Mouse (Mus musculus): ENCODE measurements around the gene Csmd2. TPM values are rescaled to one million over a fixed set of nuclear protein-coding genes. Genes with fewer than 3 reads are reported as not detected.

The Csmd2 gene
- polyA plus RNA-seq, 1 experiment from 2014 or later, result 0.19 TPM

DNA sequence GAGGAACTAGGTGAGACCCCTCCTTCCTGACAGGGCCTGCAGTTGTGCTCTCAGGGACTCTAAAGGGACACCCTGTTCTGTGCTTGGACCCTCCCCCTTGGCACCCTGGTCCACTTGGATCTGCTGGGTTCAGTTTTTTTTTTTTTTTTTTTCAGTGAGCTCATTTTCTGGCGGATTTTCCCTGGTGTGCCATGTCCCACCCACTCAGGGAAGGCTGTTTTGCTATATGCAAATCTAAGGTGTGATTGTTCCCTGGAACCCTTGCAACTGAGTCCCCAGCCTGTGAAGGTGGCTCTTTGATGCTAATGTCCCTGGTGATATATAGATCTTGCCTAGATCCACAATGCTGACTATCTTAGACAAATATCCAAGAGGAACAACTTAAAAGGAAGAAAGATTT is 297.4 kb downstream of the Csmd2 start:
- H3K4me2 ChIP-seq (replicated peaks), result no peak overlapping the region
- no peak for ATAC-seq (ENCODE audit: insufficient number of reproducible peaks, low FRiP score, low TSS enrichment, low read depth)
- H3K27ac ChIP-seq (replicated peaks), result no peak overlapping the region
- 79% methylated on average over 1 of the region's 1 CpGs for WGBS
- no peak overlapping the region for H3K4me3 ChIP-seq (replicated peaks)
- no peaks in the 10 kb centered on the region for H3K4me1 ChIP-seq
- no peaks in the 10 kb centered on the region for H3K27me3 ChIP-seq
- H3K9ac ChIP-seq, result no peak overlapping the region
- H3K9me3 ChIP-seq (replicated peaks), result no peaks in the 10 kb centered on the region
- H3K36me3 ChIP-seq, result no peaks in the 10 kb centered on the region

- H3K36me3 ChIP-seq, result no peaks in the 10 kb centered on the region
- H3K27me3 ChIP-seq, result no peaks in the 10 kb centered on the region
- H3K9me3 ChIP-seq (replicated peaks), result no peaks in the 10 kb centered on the region
- H3K4me1 ChIP-seq, result no peaks in the 10 kb centered on the region
- H3K4me3 ChIP-seq (replicated peaks), result no peak overlapping the region
- no peak overlapping the region for H3K27ac ChIP-seq (replicated peaks)
- no peak for ATAC-seq (ENCODE audit: insufficient number of reproducible peaks, low FRiP score, low TSS enrichment, low read depth)
- no peak overlapping the region for H3K9ac ChIP-seq
- no peak overlapping the region for H3K4me2 ChIP-seq (replicated peaks)
- WGBS, result 74% methylated on average over 7 of the region's 7 CpGs
These were observed 300.4 kb downstream of the Csmd2 start for GRCm38 (mm10) chr4:128288095-128288494.

DNA sequence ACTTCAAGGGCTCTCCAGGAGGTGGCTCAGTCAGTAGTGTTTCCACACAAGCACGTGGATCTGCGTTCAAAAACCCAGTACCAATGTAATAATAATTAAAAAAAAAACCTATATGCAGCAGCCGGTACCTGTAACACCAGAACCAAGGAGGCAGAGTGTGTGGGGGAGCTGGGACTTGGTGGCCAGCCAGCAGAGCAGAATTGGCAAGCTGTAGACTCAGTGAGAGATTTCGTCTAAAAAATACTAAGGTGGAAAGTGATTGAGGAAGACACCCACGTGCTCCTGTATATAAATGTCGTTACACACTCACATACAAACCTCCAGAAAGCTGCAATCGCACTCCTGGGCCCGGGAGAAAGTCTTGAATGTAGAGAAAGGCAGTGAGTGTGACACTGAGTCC is 316.4 kb downstream of the Csmd2 start:
- Histone ChIP-seq H3K9ac (no peak overlapping the region), H3K36me3 (no peaks in the 10 kb centered on the region), H3K27ac (replicated peaks) (no peak overlapping the region), H3K4me3 (replicated peaks) (no peak overlapping the region), H3K4me1 (no peaks in the 10 kb centered on the region), H3K27me3 (no peaks in the 10 kb centered on the region), H3K9me3 (replicated peaks) (no peaks in the 10 kb centered on the region), H3K4me2 (replicated peaks) (no peak overlapping the region)
- WGBS, result 79% methylated on average over 8 of the region's 8 CpGs
- no peak for ATAC-seq (ENCODE audit: insufficient number of reproducible peaks, low FRiP score, low TSS enrichment, low read depth)

DNA sequence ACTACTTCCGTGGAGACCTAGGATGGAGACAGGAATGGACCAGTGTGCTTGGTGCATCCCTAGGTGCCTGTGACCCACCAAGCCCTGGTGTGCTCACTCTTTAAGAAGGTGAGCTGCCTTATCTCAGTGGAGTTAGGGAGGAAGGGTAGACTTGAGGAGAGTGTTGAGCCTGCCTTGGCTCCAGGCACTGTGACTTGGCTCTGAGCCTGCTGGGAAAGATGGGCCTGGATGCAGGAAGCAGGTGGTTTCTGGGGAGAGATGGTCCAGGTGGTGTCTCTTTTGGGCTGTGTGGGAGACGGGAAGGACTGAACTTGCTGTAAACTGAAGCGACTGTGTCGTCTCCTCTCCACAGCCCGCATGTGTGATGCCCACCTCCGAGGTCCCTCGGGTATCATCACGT is 318.4 kb downstream of the Csmd2 start:
- Histone ChIP-seq H3K9me3 (replicated peaks) (no peaks in the 10 kb centered on the region), H3K4me1 (no peaks in the 10 kb centered on the region), H3K4me2 (replicated peaks) (no peak overlapping the region), H3K9ac (no peak overlapping the region), H3K36me3 (no peaks in the 10 kb centered on the region), H3K27me3 (no peaks in the 10 kb centered on the region), H3K4me3 (replicated peaks) (no peak overlapping the region), H3K27ac (replicated peaks) (no peak overlapping the region)
- ATAC-seq (ENCODE audit: insufficient number of reproducible peaks, low FRiP score, low TSS enrichment, low read depth), result no peak
- WGBS, result 91% methylated on average over 8 of the region's 8 CpGs

DNA sequence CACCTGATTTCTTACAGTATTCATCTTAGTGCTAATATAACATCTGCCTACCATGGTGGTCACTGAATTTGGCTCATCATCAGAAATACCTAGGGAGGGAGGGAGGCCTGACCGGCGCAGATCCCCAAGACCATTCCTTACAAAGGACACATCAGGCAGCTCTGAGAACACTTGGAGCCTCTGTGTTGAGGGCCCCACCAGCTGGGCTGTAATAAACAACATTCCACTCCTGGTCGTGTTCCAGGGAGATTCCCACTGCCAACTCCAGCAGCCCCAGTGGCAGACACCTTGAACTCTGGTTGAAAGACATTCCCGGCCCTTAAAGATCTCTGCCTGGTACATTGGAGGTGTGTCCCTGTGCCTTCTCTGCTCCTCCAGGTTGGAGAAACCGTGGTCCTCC is 327.7 kb downstream of the Csmd2 start:
- Histone ChIP-seq H3K27me3 (no peaks in the 10 kb centered on the region), H3K4me1 (no peaks in the 10 kb centered on the region), H3K4me2 (replicated peaks) (no peak overlapping the region), H3K9me3 (replicated peaks) (no peaks in the 10 kb centered on the region), H3K9ac (no peak overlapping the region), H3K27ac (replicated peaks) (no peak overlapping the region), H3K4me3 (replicated peaks) (no peak overlapping the region), H3K36me3 (no peaks in the 10 kb centered on the region)
- WGBS, result 67% methylated on average over 5 of the region's 5 CpGs
- ATAC-seq (ENCODE audit: insufficient number of reproducible peaks, low FRiP score, low TSS enrichment, low read depth), result no peak

- no peak for ATAC-seq (ENCODE audit: insufficient number of reproducible peaks, low FRiP score, low TSS enrichment, low read depth)
- H3K9ac ChIP-seq, result no peak overlapping the region
- WGBS, result 89% methylated on average over 4 of the region's 4 CpGs
- H3K4me3 ChIP-seq (replicated peaks), result no peak overlapping the region
- H3K27me3 ChIP-seq, result no peaks in the 10 kb centered on the region
- H3K27ac ChIP-seq (replicated peaks), result no peak overlapping the region
- no peak overlapping the region for H3K4me2 ChIP-seq (replicated peaks)
- no peaks in the 10 kb centered on the region for H3K36me3 ChIP-seq
- H3K9me3 ChIP-seq (replicated peaks), result no peaks in the 10 kb centered on the region
- no peaks in the 10 kb centered on the region for H3K4me1 ChIP-seq
These were observed 330.3 kb downstream of the Csmd2 start for GRCm38 (mm10) chr4:128317951-128318350.

- no peak overlapping the region for H3K9ac ChIP-seq
- H3K4me3 ChIP-seq (replicated peaks), result no peak overlapping the region
- 60% methylated on average over 2 of the region's 2 CpGs for WGBS
- H3K27ac ChIP-seq (replicated peaks), result no peak overlapping the region
- H3K4me2 ChIP-seq (replicated peaks), result no peak overlapping the region
- H3K36me3 ChIP-seq, result no peaks in the 10 kb centered on the region
- no peak for ATAC-seq (ENCODE audit: insufficient number of reproducible peaks, low FRiP score, low TSS enrichment, low read depth)
- H3K4me1 ChIP-seq, result no peaks in the 10 kb centered on the region
- no peaks in the 10 kb centered on the region for H3K9me3 ChIP-seq (replicated peaks)
- no peaks in the 10 kb centered on the region for H3K27me3 ChIP-seq
These were observed 337.9 kb downstream of the Csmd2 start for GRCm38 (mm10) chr4:128325511-128325910.

- Histone ChIP-seq H3K36me3 (no peaks in the 10 kb centered on the region), H3K4me2 (replicated peaks) (no peak overlapping the region), H3K9ac (no peak overlapping the region), H3K27ac (replicated peaks) (no peak overlapping the region), H3K4me1 (no peaks in the 10 kb centered on the region), H3K4me3 (replicated peaks) (no peak overlapping the region), H3K9me3 (replicated peaks) (no peaks in the 10 kb centered on the region), H3K27me3 (no peaks in the 10 kb centered on the region)
- 76% methylated on average over 4 of the region's 4 CpGs for WGBS
- ATAC-seq (ENCODE audit: insufficient number of reproducible peaks, low FRiP score, low TSS enrichment, low read depth), result no peak
These were observed 339.1 kb downstream of the Csmd2 start for GRCm38 (mm10) chr4:128326755-128327154.

DNA sequence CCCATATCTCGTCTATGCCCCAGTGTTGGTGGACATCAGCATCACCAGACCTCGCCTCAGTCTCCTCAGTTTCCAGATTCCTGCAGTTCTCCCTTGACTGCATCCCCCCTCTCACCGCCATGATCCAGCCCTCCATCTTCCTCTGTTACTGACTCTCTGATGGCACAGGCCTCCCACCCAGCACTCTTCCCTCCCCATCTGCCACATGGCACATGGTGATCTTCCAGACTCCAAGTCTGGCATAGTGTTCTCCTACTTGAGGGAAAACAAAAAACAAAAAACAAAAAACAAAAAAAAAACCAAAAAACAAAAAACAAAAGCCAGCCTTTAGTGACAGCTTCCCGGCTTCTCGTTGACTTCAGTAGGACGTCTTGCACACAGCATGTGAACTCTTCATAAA is 339.8 kb downstream of the Csmd2 start:
- no peaks in the 10 kb centered on the region for H3K36me3 ChIP-seq
- 79% methylated on average over 6 of the region's 6 CpGs for WGBS
- H3K4me3 ChIP-seq (replicated peaks), result no peak overlapping the region
- no peaks in the 10 kb centered on the region for H3K4me1 ChIP-seq
- no peaks in the 10 kb centered on the region for H3K9me3 ChIP-seq (replicated peaks)
- no peak for ATAC-seq (ENCODE audit: insufficient number of reproducible peaks, low FRiP score, low TSS enrichment, low read depth)
- no peak overlapping the region for H3K4me2 ChIP-seq (replicated peaks)
- H3K27me3 ChIP-seq, result no peaks in the 10 kb centered on the region
- no peak overlapping the region for H3K9ac ChIP-seq
- H3K27ac ChIP-seq (replicated peaks), result no peak overlapping the region

DNA sequence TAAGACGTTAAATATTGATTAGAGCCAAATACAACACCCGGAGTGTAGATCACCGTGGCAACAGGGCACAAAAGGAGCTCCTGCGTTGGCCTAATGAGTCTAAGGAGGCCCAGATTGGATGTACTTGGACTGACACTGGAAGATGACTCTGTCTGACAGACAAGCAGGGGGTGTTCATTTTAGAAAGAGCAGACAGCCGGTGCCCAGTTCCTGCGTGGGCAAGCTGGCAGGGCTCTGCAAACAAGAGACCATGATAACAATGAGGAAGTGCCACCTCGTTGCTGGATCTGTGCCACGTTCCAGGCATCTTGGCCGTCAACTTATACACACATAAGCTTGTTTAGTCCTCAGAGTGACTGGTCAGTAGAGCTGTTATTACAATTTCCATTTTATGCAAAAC is 342.9 kb downstream of the Csmd2 start:
- no peaks in the 10 kb centered on the region for H3K9me3 ChIP-seq (replicated peaks)
- ATAC-seq (ENCODE audit: insufficient number of reproducible peaks, low FRiP score, low TSS enrichment, low read depth), result no peak
- no peak overlapping the region for H3K4me2 ChIP-seq (replicated peaks)
- WGBS, result 83% methylated on average over 9 of the region's 9 CpGs
- H3K27me3 ChIP-seq, result no peaks in the 10 kb centered on the region
- H3K27ac ChIP-seq (replicated peaks), result no peak overlapping the region
- H3K4me3 ChIP-seq (replicated peaks), result no peak overlapping the region
- no peaks in the 10 kb centered on the region for H3K4me1 ChIP-seq
- no peak overlapping the region for H3K9ac ChIP-seq
- no peaks in the 10 kb centered on the region for H3K36me3 ChIP-seq

DNA sequence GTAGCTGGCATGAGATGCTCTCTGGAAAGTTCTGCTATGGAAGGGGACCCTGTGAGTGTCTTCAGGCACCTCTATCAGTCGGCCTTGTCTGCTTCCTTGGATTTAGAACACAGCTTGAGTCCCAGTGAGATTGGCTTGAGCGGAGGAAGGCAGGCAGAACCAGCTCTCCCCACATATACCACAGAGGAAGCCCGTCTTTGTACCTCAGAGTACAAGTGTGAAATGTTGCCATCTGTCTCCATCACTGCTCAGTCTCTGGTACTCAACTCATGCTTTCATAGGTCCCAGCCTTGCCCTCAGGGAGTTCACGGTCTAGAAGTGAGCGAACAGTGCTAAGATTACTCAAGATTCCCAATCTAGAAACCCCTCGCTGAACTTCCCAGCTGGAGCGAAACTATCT is 352.8 kb downstream of the Csmd2 start:
- no peaks in the 10 kb centered on the region for H3K27me3 ChIP-seq
- no peaks in the 10 kb centered on the region for H3K4me1 ChIP-seq
- no peak overlapping the region for H3K27ac ChIP-seq (replicated peaks)
- H3K9ac ChIP-seq, result no peak overlapping the region
- H3K4me3 ChIP-seq (replicated peaks), result no peak overlapping the region
- WGBS, result 89% methylated on average over 7 of the region's 7 CpGs
- ATAC-seq (ENCODE audit: insufficient number of reproducible peaks, low FRiP score, low TSS enrichment, low read depth), result no peak
- H3K9me3 ChIP-seq (replicated peaks), result no peaks in the 10 kb centered on the region
- no peak overlapping the region for H3K4me2 ChIP-seq (replicated peaks)
- no peaks in the 10 kb centered on the region for H3K36me3 ChIP-seq

DNA sequence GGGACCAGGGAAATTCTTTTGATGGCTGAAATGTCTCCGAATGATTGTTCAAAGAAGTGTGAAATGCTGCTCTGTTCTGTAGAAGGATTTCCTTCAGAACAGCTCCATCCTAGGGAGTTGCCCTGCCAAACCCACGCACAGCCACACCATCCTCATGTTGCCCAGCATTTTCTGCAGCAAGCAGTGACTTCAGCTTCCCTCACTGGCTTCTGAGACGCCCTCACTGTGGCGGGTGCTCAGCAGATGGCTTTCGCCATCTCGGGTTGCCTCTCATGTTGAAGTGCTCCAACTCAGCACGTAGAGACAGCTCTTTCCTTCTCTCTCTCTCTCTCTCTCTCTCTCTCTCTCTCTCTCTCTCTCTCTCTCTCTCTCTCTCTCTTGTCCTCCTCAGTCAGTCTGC is 353.7 kb downstream of the Csmd2 start:
- Histone ChIP-seq H3K4me2 (replicated peaks) (no peak overlapping the region), H3K27ac (replicated peaks) (no peak overlapping the region), H3K36me3 (no peaks in the 10 kb centered on the region), H3K9me3 (replicated peaks) (no peaks in the 10 kb centered on the region), H3K27me3 (no peaks in the 10 kb centered on the region), H3K4me1 (no peaks in the 10 kb centered on the region), H3K4me3 (replicated peaks) (no peak overlapping the region), H3K9ac (no peak overlapping the region)
- ATAC-seq (ENCODE audit: insufficient number of reproducible peaks, low FRiP score, low TSS enrichment, low read depth), result no peak
- WGBS, result 57% methylated on average over 7 of the region's 7 CpGs
